Mouse (Mus musculus) neutrophil, adult 59 days (primary cell): Measurements from ENCODE around the gene Gm10251. TPM values are rescaled to one million over a fixed set of nuclear protein-coding genes. Genes with fewer than 3 reads are reported as not detected.

Experiments
- total RNA-seq, 2 experiments: library from RNA; stranded (reverse); gene quantifications; 1 replicate in 1 of 2; 2 replicates in 1 of 2; pipeline ENCODE4 v1.2.4; 2023

Gene Gm10251
- not detected for total RNA-seq

GRCm38 (mm10) chr14:6684070-6684469 is at the start of gene Gm10251:
Gene Gm10251, minus strand, starts transcription at chr14:6684170.

GRCm38 (mm10) chr14:6720151-6720550 is 36.2 kb upstream of the Gm10251 start, which contains the start of gene Gm8050:
Gene Gm8050, minus strand, starts transcription at chr14:6720251.

DNA sequence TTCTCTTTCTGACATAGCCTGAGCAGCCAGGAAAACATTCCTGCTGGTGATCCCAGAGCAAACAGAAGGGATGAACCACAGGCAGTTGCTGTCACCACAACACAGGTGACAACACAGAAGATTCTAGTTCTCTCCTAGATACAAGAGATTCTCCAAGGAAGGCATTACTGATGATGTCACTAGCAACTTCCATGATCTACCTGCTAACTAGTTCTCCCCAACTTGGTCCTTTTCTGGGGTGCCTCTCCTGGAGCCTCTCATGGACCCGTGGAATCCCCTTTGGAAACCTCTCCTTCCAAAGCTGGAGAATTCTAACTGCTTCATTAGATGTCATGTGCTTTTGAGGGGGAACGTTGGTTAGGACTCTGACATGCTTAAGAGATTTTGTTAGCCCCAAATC is 61.7 kb downstream of the Gm10251 start, which contains the start of gene Gm3460:
Gene Gm3460, minus strand, starts transcription at position 101 of the 400 bp plus-strand sequence.

DNA sequence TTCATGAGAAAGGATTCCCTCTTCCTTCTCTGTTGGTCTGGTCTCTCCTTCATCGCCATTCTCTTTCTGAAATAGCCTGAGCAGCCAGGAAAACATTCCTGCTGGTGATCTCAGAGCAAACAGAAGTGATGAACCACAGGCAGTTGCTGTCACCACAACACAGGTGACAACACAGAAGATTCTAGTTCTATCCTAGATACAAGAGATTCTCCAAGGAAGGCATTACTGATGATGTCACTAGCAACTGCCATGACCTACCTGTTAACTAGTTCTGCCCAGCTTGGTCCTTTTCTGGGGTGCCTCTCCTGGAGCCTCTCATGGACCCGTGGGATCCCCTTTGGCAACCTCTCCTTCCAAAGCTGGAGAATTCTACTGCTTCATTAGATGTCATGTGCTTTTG is 93.5 kb downstream of the Gm10251 start, which contains the start of gene Gm3629:
Gene Gm3629, minus strand, starts transcription at position 101 of the 400 bp plus-strand sequence.

Other genes with a start within 250 kb of the Gm10251 start
- gene Gm3594, start 239.6 kb downstream of the Gm10251 start, total RNA-seq, result not detected
- gene Gm8356, start 146.9 kb downstream of the Gm10251 start, total RNA-seq, result not detected
- gene Gm3629, start 93.6 kb downstream of the Gm10251 start, total RNA-seq, result not detected
- gene Gm3460, start 61.8 kb downstream of the Gm10251 start, total RNA-seq, result not detected
- not detected for gene Gm8050, start 36.1 kb upstream of the Gm10251 start, total RNA-seq
- gene Gm3636, start 58.2 kb upstream of the Gm10251 start, total RNA-seq, result not detected
- not detected for gene Gm8362, start 90.2 kb upstream of the Gm10251 start, total RNA-seq
- gene Gm3642, start 156.1 kb upstream of the Gm10251 start, total RNA-seq, result not detected
- not detected for gene Gm3667, start 205.8 kb upstream of the Gm10251 start, total RNA-seq